Mouse (Mus musculus): ENCODE results near the gene Rilpl1.

Rilpl1 gene

DNA sequence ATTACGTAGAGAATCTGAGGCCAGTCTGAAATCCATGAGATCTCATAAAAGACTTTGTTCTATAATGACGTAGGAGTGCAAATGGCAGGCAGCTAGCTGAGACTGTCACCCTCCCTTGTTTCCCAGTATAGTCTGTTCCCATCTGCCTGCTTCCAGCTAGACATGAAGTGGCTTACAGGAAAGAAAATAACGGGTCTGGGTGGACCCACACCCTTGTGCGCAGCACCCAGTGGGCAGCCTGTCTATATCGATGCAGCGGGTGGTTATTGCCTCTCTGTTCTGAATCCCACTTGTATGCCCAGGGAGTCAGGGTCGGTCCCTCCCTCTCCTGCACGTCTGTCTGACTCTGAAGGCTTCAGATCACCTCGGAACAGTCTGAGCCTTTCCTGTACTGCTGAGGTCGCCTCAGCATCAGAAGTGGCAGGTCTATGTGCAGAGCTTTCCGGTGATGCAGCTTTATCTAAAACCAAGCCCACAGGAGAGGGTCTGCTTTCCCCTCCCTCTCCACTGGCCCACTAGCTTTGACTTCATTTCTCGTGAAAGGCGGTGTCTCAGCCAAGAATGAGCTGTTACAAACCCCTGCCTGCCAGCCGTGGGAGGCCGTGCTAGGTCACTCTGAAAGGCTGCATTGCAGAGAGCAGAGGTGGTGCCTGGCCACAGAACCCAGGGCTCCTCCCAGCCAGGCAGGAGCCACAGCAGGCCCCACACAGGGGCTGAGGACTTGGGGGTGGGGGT lies 78.5 kb downstream of the Rilpl1 start:
- no peak for DNase-seq (ENCODE audit: low spot score)

DNA sequence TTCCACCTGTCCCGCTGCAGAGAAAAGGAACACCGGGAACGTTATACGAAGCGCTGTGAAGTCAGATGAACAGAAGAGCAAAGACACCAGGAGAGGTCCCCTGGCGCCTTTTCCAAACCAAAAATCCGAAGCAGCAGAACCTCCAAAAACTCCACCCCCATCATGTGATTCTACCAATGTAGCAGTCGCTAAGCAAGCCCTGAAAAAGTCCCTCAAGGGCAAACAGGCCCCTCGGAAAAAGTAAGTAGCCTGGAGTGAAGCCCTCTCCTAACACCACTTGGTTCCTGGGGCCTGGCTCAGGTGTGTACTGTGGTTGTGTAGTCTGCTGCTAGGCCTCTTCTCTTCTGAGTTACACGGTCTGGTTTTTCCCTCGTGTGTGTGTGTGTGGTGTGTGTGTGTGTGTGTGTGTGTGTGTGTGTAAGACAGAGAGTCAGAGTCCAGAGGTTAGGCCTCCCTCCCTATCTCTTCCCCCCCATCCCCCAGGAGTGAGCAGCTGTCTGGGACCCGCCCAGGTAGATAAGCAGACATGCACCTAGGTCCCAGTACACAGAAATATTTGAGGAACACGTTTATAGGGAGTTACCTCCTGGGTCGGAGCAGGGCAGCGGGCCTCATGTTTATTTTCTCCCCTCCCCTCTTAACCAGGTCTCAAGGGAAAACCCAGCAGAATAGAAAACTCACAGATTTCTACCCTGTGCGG lies 80.4 kb downstream of the Rilpl1 start:
- no peak for DNase-seq (ENCODE audit: low spot score)

DNA sequence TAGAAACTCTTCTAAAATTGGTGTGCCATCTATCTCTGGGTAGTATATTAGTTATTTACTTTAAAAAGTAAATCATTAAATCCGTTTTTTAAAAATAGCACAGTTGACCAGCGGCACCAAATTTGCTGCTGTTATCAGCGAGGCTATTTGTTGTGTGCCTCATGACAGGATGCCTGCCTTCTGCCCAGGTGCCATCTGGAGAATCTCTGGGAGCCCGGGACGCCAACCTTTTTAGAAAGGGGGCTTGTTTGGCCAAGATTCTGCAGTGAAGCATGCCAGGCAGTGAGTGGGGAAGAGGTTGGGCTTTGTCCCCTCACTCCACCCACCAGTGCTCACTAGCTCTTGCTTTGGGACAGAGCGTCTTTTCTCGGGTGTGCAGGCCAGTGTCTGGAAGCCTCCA lies 81.1 kb downstream of the Rilpl1 start:
- no peak for DNase-seq (ENCODE audit: low spot score)

DNA sequence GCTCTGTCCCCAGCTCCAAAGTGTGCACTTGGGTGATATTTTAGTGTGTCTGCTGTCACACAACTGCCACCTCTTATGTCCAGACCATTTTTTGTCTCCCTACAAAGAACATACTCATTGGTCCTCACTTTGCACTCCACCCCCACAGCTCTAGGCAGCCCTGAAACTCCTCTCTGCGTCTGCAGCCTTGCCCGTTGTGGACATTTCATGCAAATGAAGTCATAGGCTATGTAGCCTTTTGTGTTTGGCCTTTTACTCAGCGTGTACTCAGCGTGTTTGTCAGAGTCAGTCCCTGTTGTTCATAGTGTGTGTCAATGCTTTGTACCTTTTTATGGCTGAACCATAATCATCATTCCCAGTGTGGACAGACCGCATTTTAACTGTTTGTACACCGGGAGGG lies 81.7 kb downstream of the Rilpl1 start:
- DNase-seq (ENCODE audit: low spot score): no peak

DNA sequence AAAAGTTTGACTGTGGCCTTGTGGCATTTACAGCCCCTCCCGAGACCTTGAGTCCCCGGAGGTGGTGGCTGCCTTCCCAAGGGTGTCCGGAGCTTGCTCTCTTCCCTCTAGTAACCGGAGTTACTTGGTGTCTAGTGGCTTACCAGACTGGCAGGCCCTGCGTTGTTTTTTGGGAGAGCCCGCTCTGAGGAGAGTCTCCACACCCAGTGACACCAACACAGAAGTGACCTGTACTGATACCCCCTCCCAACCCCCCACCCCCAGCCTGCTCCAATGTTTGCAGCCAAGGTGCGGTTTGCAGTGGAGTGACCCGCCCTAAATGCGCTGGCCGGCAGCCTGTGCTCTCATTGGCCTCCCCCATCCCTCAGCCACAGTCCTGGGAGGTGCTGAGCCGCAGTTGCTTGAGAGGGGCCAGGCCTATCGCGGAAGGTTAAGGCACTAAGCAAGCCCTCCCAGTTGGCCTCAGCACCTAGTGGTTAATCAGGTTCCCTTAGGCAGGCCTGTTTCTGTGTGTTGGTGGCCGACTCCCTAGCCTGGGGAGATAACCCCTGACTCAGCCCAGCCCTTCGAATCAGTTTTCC lies 84.8 kb downstream of the Rilpl1 start:
- peak; percentile 81 for DNase-seq (ENCODE audit: low spot score)

DNA sequence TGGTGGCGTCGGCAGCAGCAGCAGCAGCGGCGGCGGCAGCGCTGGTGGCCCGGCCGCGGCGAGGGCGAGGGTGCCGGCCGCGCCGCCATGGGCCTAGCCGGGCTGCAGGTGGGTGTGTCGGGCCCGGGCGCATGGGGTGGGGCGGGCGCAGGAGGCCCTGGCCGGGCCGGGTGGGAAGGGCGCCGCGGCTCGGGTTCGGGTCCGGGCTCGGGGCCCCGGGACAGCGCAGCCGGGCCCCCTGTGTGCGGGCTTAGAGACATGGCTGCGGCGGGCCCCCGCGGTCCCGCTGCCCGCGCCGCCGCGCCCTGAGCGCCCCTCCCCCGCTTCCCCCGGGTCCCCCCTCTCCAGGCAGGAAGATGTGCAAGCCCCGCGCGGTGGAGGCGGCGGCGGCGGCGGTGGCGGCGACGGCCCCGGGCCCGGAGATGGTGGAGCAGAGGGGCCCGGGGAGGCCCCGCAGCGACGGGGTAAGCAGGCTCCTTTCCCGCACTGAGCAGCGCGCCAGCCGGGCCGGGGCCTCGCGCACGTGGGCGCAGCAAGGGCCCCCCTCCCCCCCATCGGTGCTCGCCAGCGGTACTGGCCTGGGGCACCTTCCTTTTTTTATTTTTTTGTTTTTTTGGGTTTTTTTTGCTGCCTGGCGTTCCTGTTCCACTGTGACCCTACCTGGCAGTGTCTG lies 85.4 kb downstream of the Rilpl1 start:
- DNase-seq (ENCODE audit: low spot score): peak; percentile 32

DNA sequence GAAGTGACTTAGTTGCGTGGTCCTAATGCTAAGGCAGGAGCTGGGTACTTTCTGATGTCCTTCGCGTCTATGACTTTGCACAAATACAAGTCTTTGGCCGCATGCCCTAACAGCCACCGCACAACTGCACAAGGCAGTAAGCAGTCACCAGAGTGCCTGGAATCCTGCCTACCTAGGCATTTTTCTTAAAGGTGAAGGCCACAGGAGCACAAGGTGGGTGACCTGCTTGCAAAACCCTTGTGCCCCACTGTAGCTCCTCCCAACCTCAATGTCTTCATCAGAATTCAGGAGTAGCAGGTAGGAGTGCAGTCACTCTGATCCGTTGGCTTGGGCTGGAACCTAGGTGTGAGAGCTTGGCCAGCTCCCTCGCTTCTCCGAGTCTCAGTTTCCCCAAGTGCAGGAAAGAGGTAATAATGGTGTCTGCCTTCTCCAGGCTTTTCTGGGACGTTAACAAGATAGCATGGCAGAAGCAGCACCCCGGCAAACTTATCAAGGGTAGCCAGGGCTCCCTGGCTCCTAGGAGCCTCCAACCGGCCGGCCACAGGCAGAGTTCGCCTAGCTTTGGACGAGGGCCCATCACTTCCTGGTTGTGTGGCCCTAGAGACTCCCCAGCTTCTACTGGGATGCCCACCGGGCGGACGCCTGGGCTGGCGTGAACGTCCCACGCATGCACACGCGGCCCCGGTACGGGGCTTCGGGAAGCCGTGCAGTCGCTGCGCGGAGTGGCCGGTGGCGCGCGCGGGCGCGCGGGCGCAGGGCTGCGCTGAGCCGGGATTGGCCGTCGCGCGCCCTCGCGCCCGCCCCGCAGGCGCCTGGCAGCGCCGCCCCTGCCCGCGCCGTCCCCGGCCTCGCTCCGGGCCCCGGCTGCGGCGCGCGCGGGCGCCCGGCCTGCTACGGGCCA lies 86.3 kb downstream of the Rilpl1 start:
- peak; percentile 79 for DNase-seq (ENCODE audit: low spot score)

DNA sequence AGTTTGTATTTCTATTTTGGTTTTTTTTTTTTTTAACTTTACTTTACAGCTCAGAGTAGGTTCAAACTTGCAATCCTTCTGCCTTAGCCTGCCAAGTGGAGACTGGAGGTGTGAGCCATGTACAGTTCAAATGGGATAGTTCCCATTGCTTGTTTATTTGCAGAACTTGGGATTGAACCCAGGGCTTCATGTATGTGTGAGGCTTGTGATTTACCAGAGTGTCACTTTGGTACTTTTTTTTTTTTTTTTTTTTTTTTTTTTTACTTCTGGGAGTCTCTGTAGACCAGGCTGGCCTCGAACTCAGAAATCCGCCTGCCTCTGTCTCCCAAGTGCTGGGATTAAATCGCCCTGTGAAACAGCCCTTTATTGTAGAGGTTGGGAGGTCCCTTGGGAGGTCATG lies 87.0 kb downstream of the Rilpl1 start:
- DNase-seq (ENCODE audit: low spot score): no peak

Measured in embryo, embryonic 10.5 days (tissue).